Mouse (Mus musculus) CH12.LX (cell line): ENCODE results near the gene Pcp4l1. TPM values are rescaled to one million over a fixed set of nuclear protein-coding genes. Genes with fewer than 3 reads are reported as not detected.
A peak's percentile ranks its signal among the peaks of the same experiment; 100 is the strongest.

Source experiments
- DNase-seq: peaks from one replicate; pipeline ENCODE4 v3.0.0-alpha.2; 2013; ENCODE audit errors: extremely low read depth
- H3K27ac ChIP-seq: 2 replicates; pipeline ENCODE4 v1.5.1; 2012; ENCODE audit warnings: low read depth, mild to moderate bottlenecking, control low read depth, moderate library complexity; ENCODE audit not compliant: insufficient read depth
- H3K27me3 ChIP-seq: replicated peaks from 2 replicates; pipeline ENCODE3; 2012; ENCODE audit warnings: inconsistent platforms
- H3K36me3 ChIP-seq, 2 experiments: replicated peaks in 1 of 2; 2 replicates each; pipeline versions ENCODE3 to v1.6.1; 2012; ENCODE audit warnings: inconsistent platforms in 1 of 2, low read length in 1 of 2, mild to moderate bottlenecking in 1 of 2, mixed read lengths in 1 of 2, moderate library complexity in 1 of 2; ENCODE audit not compliant: control insufficient read depth in 1 of 2, insufficient read depth in 1 of 2
- H3K4me1 ChIP-seq, 2 experiments: 2 replicates each; pipeline ENCODE4 v1.6.1; 2012; ENCODE audit warnings: inconsistent platforms in 1 of 2, moderate library complexity in 1 of 2; ENCODE audit not compliant: insufficient read depth in 2 of 2, control insufficient read depth in 1 of 2
- H3K4me2 ChIP-seq: 2 replicates; pipeline ENCODE4 v1.6.1; 2012; ENCODE audit warnings: low read depth, mild to moderate bottlenecking, control low read depth; ENCODE audit not compliant: poor library complexity, insufficient read depth, severe bottlenecking
- H3K4me3 ChIP-seq, 3 experiments: fragments of 150-350 bp in 1 of 3; sonication (generic) in 1 of 3; replicated peaks in 1 of 3; 2 replicates each; pipeline versions ENCODE3 to v1.5.1; 2011 to 2012; ENCODE audit warnings: low read depth in 2 of 3, low read length in 2 of 3, mild to moderate bottlenecking in 2 of 3, moderate library complexity in 2 of 3, control low read depth in 1 of 3, improper control_type of control experiment in 1 of 3, inconsistent platforms in 1 of 3, mixed read lengths in 1 of 3; ENCODE audit not compliant: poor library complexity in 1 of 3
- H3K79me2 ChIP-seq: replicated peaks from 2 replicates; pipeline ENCODE4 v1.6.1; 2012; ENCODE audit warnings: mild to moderate bottlenecking, moderate library complexity; ENCODE audit not compliant: control insufficient read depth, poor library complexity, insufficient read depth, severe bottlenecking; ENCODE audit errors: extremely low read depth
- H3K9ac ChIP-seq: 2 replicates; pipeline ENCODE4 v1.6.1; 2012; ENCODE audit warnings: low read depth, mild to moderate bottlenecking, control low read depth, moderate library complexity; ENCODE audit not compliant: insufficient read depth
- H3K9me3 ChIP-seq: replicated peaks from 2 replicates; pipeline ENCODE3; 2012; ENCODE audit warnings: low read length, inconsistent platforms, mixed read lengths
- BHLHE40 ChIP-seq: IDR thresholded peaks from 2 replicates; pipeline ENCODE4 v1.6.1; 2011; ENCODE audit warnings: mild to moderate bottlenecking, low read depth, low read length, improper control_type of control experiment
- CTCF ChIP-seq, 2 experiments: IDR thresholded peaks in 1 of 2; conservative IDR thresholded peaks in 1 of 2; 2 replicates each; pipeline ENCODE4 v1.5.1; 2011 to 2012; ENCODE audit warnings: low read depth in 2 of 2, low read length in 2 of 2, improper control_type of control experiment in 1 of 2, inconsistent platforms in 1 of 2, mild to moderate bottlenecking in 1 of 2, moderate library complexity in 1 of 2
- E2F4 ChIP-seq: IDR thresholded peaks from 2 replicates; pipeline ENCODE4 v1.6.1; 2011; ENCODE audit warnings: low read depth, low read length, improper control_type of control experiment; ENCODE audit not compliant: insufficient replicate concordance
- GABPA ChIP-seq: IDR thresholded peaks from 2 replicates; pipeline ENCODE4 v1.6.1; 2012; ENCODE audit warnings: low read depth, low read length, improper control_type of control experiment, inconsistent platforms; ENCODE audit not compliant: insufficient replicate concordance
- IRF4 ChIP-seq: IDR thresholded peaks from 2 replicates; pipeline ENCODE4 v1.6.1; 2014; ENCODE audit warnings: low read depth, mild to moderate bottlenecking, inconsistent platforms, low read length, improper control_type of control experiment
- JUND ChIP-seq: conservative IDR thresholded peaks from 2 replicates; pipeline ENCODE4 v1.6.1; 2011; ENCODE audit warnings: low read depth, low read length, improper control_type of control experiment
- KAT2A ChIP-seq: IDR thresholded peaks from 2 replicates; pipeline ENCODE4 v1.6.1; 2012; ENCODE audit warnings: low read length, improper control_type of control experiment, inconsistent platforms; ENCODE audit not compliant: insufficient replicate concordance
- MAZ ChIP-seq: IDR thresholded peaks from 2 replicates; pipeline ENCODE4 v1.6.1; 2012; ENCODE audit warnings: low read depth, mild to moderate bottlenecking, inconsistent platforms, low read length, improper control_type of control experiment, moderate library complexity
- MEF2A ChIP-seq: IDR thresholded peaks from 2 replicates; pipeline ENCODE4 v1.6.1; 2014; ENCODE audit warnings: low read depth, mild to moderate bottlenecking, inconsistent platforms, low read length, improper control_type of control experiment, borderline replicate concordance
- MYC ChIP-seq: IDR thresholded peaks from 2 replicates; pipeline ENCODE4 v1.6.1; 2011; ENCODE audit warnings: low read depth, mild to moderate bottlenecking, improper control_type of control experiment, low read length
- PAX5 ChIP-seq: IDR thresholded peaks from 2 replicates; pipeline ENCODE4 v1.6.1; 2012; ENCODE audit warnings: low read length, inconsistent platforms, mixed read lengths
- TCF12 ChIP-seq: IDR thresholded peaks from 2 replicates; pipeline ENCODE4 v1.6.1; 2014; ENCODE audit warnings: low read depth, mild to moderate bottlenecking, inconsistent platforms, low read length, improper control_type of control experiment
- USF1 ChIP-seq: IDR thresholded peaks from 2 replicates; pipeline ENCODE4 v1.6.1; 2014; ENCODE audit warnings: low read depth, mild to moderate bottlenecking, inconsistent platforms, low read length, improper control_type of control experiment
- USF2 ChIP-seq: conservative IDR thresholded peaks from 2 replicates; pipeline ENCODE4 v1.6.1; 2011; ENCODE audit warnings: low read depth, low read length, improper control_type of control experiment
- ZMIZ1 ChIP-seq: IDR thresholded peaks from 2 replicates; pipeline ENCODE4 v1.6.1; 2012; ENCODE audit warnings: low read depth, mild to moderate bottlenecking, inconsistent platforms, low read length, improper control_type of control experiment
- dilution Hi-C: fragments of 300-500 bp; cut with MboI; formaldehyde crosslinking; loops from 2 replicates; pipeline ENCODE4 v1.14.3; 2020; ENCODE audit warnings: low sequenced_read_pairs; ENCODE audit not compliant: extremely low pct_unique_long_range_greater_than_20kb, extremely low pct_ligation_motif_present
- in situ Hi-C: fragments of 300-500 bp; cut with MboI; formaldehyde crosslinking; loops from 3 replicates; pipeline ENCODE4 v1.14.3; 2019; ENCODE audit warnings: low sequenced_read_pairs, low pct_ligation_motif_present, low pct_unique_long_range_greater_than_20kb, mixed read lengths
- polyA plus RNA-seq: library from polyadenylated mRNA; unstranded; fragments of >175 nt; gene quantifications from 2 replicates; pipeline ENCODE4 v1.2.1, GENCODE M21; 2012; ENCODE audit warnings: low read depth; ENCODE audit not compliant: insufficient read length
- total RNA-seq, 2 experiments: library from RNA; depleted of rRNA; stranded (reverse); fragments of 300-350 nt in 1 of 2; fragments of >200 nt in 1 of 2; gene quantifications; 2 replicates each; pipeline ENCODE4 v1.2.3; 2012 to 2014

The Pcp4l1 gene
- total and polyA plus RNA-seq, 3 experiments = not detected

DNA sequence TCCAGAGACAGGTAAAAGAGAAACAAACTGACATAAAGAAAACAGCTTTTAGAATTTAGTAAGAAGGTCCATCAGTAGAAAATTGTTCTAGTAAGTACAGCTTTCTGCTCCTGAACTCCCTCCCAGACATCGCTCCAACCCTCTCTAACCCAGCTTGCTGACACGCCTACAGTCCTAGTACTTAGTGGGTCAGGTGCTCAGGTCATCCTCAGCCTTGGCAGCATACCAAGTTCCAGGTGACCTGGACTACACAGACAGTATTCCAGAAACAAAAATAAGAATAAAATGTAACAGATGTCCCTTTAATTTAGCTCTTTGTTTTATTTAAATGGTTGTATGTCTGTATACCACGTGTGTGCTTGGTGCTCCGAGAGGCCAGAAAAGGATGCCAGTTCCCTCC is 44.1 kb downstream of the Pcp4l1 start:
- DNase-seq = no peak
- dilution Hi-C loops = no loop called here

DNA sequence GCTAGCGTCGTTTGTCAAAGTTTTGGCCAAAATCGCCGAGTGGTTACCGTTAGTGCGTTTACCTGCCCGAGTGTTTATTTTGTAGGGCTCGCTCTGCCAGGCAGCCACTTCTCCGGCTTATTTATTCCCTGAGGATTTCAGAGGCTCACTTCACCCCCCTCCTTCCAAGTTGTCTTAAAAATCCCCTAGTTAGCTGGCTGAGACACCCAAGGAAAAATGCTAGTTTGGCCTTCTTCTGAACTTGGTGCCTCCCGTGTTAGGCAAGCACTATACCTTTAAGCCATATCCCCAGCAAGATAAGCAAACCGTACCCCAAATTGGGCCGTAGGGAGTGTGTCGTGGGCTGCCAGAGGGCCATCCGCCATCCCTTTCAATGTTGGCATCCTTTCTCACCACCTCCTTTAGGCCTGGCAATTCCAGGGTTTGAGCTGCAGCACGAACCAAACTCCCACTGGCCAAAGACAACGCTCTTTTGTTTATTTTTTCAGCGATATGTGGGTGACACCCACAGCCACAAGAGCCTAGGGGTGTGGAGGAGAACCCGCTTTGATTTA is 45.2 kb downstream of the Pcp4l1 start:
- peak overlapping the region; percentile 30 to 97 (median 57) for H3K4me3 ChIP-seq
- peaks cover 4 to 25% of the 10 kb centered on the region in 2 experiments; a peak in 3 of 4 replicates for H3K4me1 ChIP-seq
- no peaks in the 10 kb centered on the region for H3K9me3 ChIP-seq
- no peaks in the 10 kb centered on the region; the same call in 1 of the 2 replicates for H3K79me2 ChIP-seq
- peaks cover 6% of the 10 kb centered on the region for H3K27me3 ChIP-seq
- H3K4me2 ChIP-seq = peak overlapping the region; percentile 75
- no peak for DNase-seq
- H3K9ac ChIP-seq = peak overlapping the region; percentile 60
- TF ChIP-seq BHLHE40 = no peak
- no peak for TF ChIP-seq USF2
- no peak for TF ChIP-seq IRF4
- TF ChIP-seq ZMIZ1 = no peak
- TF ChIP-seq TCF12 = no peak
- no peak for TF ChIP-seq JUND
- no peak for TF ChIP-seq PAX5
- no peak for TF ChIP-seq E2F4
- TF ChIP-seq MYC = no peak
- TF ChIP-seq CTCF (conservative IDR thresholded peaks at IDR 0.05 in 1 of 2, IDR thresholded peaks at IDR 0.05 in 1 of 2; ENCODE audit: low read depth in 2 of 2, low read length in 2 of 2) = no peak
- TF ChIP-seq MEF2A = no peak
- TF ChIP-seq GABPA = no peak
- no peak for TF ChIP-seq USF1
- peaks cover 2 to 9% of the 10 kb centered on the region in 2 experiments for H3K36me3 ChIP-seq
- in situ Hi-C loops = no loop called here
- dilution Hi-C loops = no loop called here
- H3K27ac ChIP-seq = no peak overlapping the region

More for the DNA sequence above, 44.1 kb downstream of the Pcp4l1 start:
- H3K9me3 ChIP-seq = no peaks in the 10 kb centered on the region
- peaks cover 15% of the 10 kb centered on the region for H3K27me3 ChIP-seq
- no peak overlapping the region for H3K27ac ChIP-seq
- H3K36me3 ChIP-seq = peaks cover 0 to 6% of the 10 kb centered on the region in 2 experiments
- no peak overlapping the region for H3K4me3 ChIP-seq
- in situ Hi-C loops = no loop called here
- no peak overlapping the region for H3K4me2 ChIP-seq
- H3K79me2 ChIP-seq = no peaks in the 10 kb centered on the region; the same call in 1 of the 2 replicates
- TF ChIP-seq TCF12 = no peak
- TF ChIP-seq MAZ = no peak
- no peak for TF ChIP-seq KAT2A
- H3K9ac ChIP-seq = no peak overlapping the region
- H3K4me1 ChIP-seq = peaks cover 4 to 25% of the 10 kb centered on the region in 2 experiments; a peak in 3 of 4 replicates
